Mouse (Mus musculus) olfactory bulb, adult 2 months (tissue): Measurements from ENCODE around the gene Muc1.

Experiments used
- CTCF ChIP-seq: fragments of 200-500 bp; IDR thresholded peaks from 2 replicates; pipeline ENCODE4 v1.5.1; 2012; ENCODE audit warnings: low read depth, mild to moderate bottlenecking, low read length, moderate library complexity; ENCODE audit not compliant: insufficient read depth
- POLR2A ChIP-seq: fragments of 200-500 bp; IDR thresholded peaks from 2 replicates; pipeline ENCODE4 v1.6.1; 2012; ENCODE audit warnings: mild to moderate bottlenecking, low read depth, low read length, moderate library complexity; ENCODE audit not compliant: insufficient read depth

GRCm38 (mm10) chr3:89236516-89236915 lies 7.7 kb downstream of the Muc1 start:
- TF ChIP-seq POLR2A, result no peak
- no peak for TF ChIP-seq CTCF
